Mouse (Mus musculus) liver, embryonic 16.5 days (tissue): ENCODE measurements around the gene Sat2. TPM values are rescaled to one million over a fixed set of nuclear protein-coding genes. Genes with fewer than 3 reads are reported as not detected.
A peak's percentile ranks its signal among the peaks of the same experiment; 100 is the strongest.

ENCODE experiments used
- ATAC-seq: fragments of 200-750 bp; cut with Nextera tagmentation; 2 replicates; pipeline ENCODE4 v1.8.0; 2017; ENCODE audit warnings: low read depth, mild to moderate bottlenecking, moderate number of reproducible peaks, moderate library complexity
- H3K27ac ChIP-seq: fragments of 300-500 bp; sonication (generic); 2 replicates; pipeline ENCODE4 v1.5.1; 2014; ENCODE audit warnings: mild to moderate bottlenecking, low read length
- H3K27me3 ChIP-seq: fragments of 300-500 bp; sonication (generic); 2 replicates; pipeline ENCODE4 v1.6.1; 2014; ENCODE audit warnings: low read depth, low read length, mixed read lengths; ENCODE audit not compliant: control insufficient read depth, insufficient read depth
- H3K36me3 ChIP-seq: fragments of 300-500 bp; sonication (generic); 2 replicates; pipeline ENCODE4 v1.6.1; 2014; ENCODE audit warnings: mild to moderate bottlenecking; ENCODE audit not compliant: control insufficient read depth, insufficient read depth
- H3K4me1 ChIP-seq: fragments of 300-500 bp; sonication (generic); 2 replicates; pipeline ENCODE4 v1.6.1; 2014; ENCODE audit warnings: low read depth, low read length, mixed read lengths; ENCODE audit not compliant: control insufficient read depth
- H3K4me2 ChIP-seq: fragments of 300-500 bp; sonication (generic); 2 replicates; pipeline ENCODE4 v1.6.1; 2014; ENCODE audit warnings: low read depth, low read length, mixed read lengths
- H3K4me3 ChIP-seq: fragments of 300-500 bp; sonication (generic); 2 replicates; pipeline ENCODE4 v1.5.1; 2014; ENCODE audit warnings: low read depth, mild to moderate bottlenecking, low read length
- H3K9ac ChIP-seq: fragments of 300-500 bp; sonication (generic); 2 replicates; pipeline ENCODE4 v1.6.1; 2014; ENCODE audit warnings: low read depth, low read length
- H3K9me3 ChIP-seq: fragments of 300-500 bp; sonication (generic); replicated peaks from 2 replicates; pipeline ENCODE4 v1.6.1; 2016; ENCODE audit warnings: low read length; ENCODE audit not compliant: control insufficient read depth
- WGBS: fragments of 180-500 bp; shearing (Covaris S2); extraction: QIAGEN DNeasy Blood & Tissue Kit; methylation state at CpG from one replicate; pipeline ENCODE4 v1.1.7; 2014; ENCODE audit not compliant: insufficient replicate concordance; 5-methylcytosine and 5-hydroxymethylcytosine counted together
- polyA plus RNA-seq: library from polyadenylated mRNA; unstranded; fragments of >200 nt; fragmentation: Nextera tagmentation; extraction: Ambion mirVana; gene quantifications from 2 replicates; pipeline ENCODE4 v1.2.1, GENCODE M21; 2015

The Sat2 gene
- polyA plus RNA-seq, 1 experiment from 2014 or later = 11.5 TPM

DNA sequence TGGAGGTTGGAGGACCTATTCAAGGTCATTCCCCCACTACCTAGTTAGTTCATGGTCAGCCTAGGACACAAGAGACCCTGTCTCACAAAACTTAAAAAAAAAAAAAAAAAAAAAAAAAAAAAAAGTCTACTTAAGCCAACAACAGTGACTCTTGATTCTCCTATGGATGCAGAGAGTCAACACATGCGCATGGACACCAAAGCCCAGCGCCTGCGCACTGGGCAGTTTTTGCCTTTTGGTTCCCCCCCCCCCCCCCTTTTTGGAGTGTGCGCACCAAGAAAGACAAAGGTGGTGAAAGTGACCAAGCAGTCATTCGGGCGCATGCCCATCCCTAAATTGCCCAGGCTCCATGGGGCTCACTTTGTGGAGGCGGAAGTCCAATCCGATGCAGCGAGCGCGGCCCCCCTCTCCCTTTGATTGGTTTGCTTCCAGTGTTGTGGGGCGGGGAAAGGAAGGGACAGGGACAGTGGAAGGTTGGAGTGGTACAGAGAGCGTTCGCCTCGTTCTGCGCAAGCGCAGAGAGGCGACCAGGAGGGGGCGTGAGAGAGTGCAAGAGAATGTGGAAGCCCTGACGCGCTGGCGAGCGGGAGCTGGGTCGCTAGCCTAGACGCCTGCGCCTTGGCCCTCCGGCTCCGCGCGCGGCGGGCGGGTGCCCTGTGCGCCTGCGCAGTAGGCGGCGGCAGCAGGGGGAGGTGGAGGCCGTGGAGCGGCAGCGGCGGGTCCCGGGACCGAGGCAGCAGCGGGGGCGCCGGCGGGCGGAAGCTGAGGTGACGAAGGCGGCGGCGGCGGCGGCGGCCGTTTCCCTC is 10.7 kb downstream of the Sat2 start, which contains the start of gene Fxr2:
Gene Fxr2 (plus strand): TSS at position 707 of the 806 bp plus-strand sequence.
- peaks cover 27% of the 10 kb centered on the region for H3K4me1 ChIP-seq
- peak within 1 kb of the TSS; percentile 95 for H3K27ac ChIP-seq

GRCm38 (mm10) chr11:69633128-69633866 is 11.5 kb downstream of the Sat2 start:
- Histone ChIP-seq H3K36me3 (no peaks in the 10 kb centered on the region), H3K4me2 (peak overlapping the region; percentile 86), H3K9ac (peak overlapping the region; percentile 98), H3K27me3 (no peaks in the 10 kb centered on the region), H3K4me1 (peaks cover 27% of the 10 kb centered on the region), H3K9me3 (no peaks in the 10 kb centered on the region), H3K27ac (peak overlapping the region; percentile 95), H3K4me3 (peak overlapping the region; percentile 94)
- peak; percentile 51 for ATAC-seq
- under 1% methylated on average over 38 of the region's 50 CpGs for WGBS

More for the DNA sequence above, 10.7 kb downstream of the Sat2 start, which contains the start of gene Fxr2:
- no peaks in the 10 kb centered on the region for H3K9me3 ChIP-seq
- ATAC-seq = peak; percentile 95
- no peaks in the 10 kb centered on the region for H3K27me3 ChIP-seq
- under 1% methylated on average over 46 of the region's 56 CpGs for WGBS
- peak within 1 kb of the TSS; percentile 86 for H3K4me2 ChIP-seq
- H3K36me3 ChIP-seq = no peaks in the 10 kb centered on the region
- peak within 1 kb of the TSS; percentile 98 for H3K9ac ChIP-seq
- H3K4me3 ChIP-seq = peak within 1 kb of the TSS; percentile 94

DNA sequence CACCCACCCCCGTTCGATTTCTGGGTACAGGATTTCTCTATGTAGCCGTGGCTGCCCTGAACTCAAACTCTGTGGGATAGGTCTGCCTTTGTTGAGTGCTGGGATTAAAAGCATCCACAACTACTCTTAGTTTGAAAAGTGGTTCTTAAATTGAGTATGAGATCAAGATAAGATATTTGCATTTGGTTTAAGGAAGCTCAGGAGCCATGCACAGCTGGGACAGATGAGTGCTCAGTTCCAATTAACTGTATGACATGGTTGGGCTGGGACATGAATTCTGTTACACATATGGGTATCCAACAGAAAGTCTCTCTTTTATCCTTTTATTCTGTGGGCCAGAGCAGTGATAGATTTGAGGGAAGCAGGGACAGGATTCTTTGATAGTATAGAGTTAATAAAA is 13.6 kb downstream of the Sat2 start:
- Histone ChIP-seq H3K4me2 (no peak overlapping the region), H3K9ac (no peak overlapping the region), H3K9me3 (no peaks in the 10 kb centered on the region), H3K4me3 (no peak overlapping the region), H3K27me3 (no peaks in the 10 kb centered on the region), H3K27ac (no peak overlapping the region), H3K4me1 (peaks cover 27% of the 10 kb centered on the region), H3K36me3 (peaks cover 5% of the 10 kb centered on the region)
- no peak for ATAC-seq
- 77% methylated on average over 3 of the region's 3 CpGs for WGBS

- Histone ChIP-seq H3K36me3 (peaks cover 71% of the 10 kb centered on the region), H3K9ac (no peak overlapping the region), H3K9me3 (no peaks in the 10 kb centered on the region), H3K27ac (no peak overlapping the region), H3K27me3 (no peaks in the 10 kb centered on the region), H3K4me2 (no peak overlapping the region), H3K4me1 (no peaks in the 10 kb centered on the region), H3K4me3 (no peak overlapping the region)
- 74% methylated on average over 5 of the region's 5 CpGs for WGBS
- peak; percentile 70 for ATAC-seq
These were observed 24.0 kb downstream of the Sat2 start for GRCm38 (mm10) chr11:69645860-69646259.

DNA sequence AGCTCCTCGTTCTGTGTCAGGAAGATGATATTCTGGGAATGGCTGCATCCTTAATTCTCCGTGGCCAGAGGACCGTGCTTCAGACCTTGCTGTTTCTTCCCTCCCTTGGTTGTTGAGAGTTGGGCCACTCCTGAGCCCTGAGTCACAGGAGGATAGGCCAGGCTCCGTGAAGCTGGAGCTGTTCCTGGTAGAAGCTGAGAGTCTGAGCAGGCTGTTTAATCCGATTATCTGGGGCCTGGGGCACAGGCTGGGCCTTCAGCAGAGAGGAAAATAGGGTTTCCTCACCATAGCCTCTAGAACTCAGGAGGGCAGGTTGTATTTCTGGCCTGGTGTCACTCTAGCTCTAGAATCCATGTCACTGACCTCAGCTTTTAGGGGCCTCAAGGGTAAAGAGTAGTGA is 31.6 kb downstream of the Sat2 start:
- 76% methylated on average over 5 of the region's 5 CpGs for WGBS
- H3K4me3 ChIP-seq = no peak overlapping the region
- H3K27me3 ChIP-seq = no peaks in the 10 kb centered on the region
- H3K9me3 ChIP-seq = no peaks in the 10 kb centered on the region
- no peak for ATAC-seq
- no peak overlapping the region for H3K4me2 ChIP-seq
- H3K36me3 ChIP-seq = peaks cover 42% of the 10 kb centered on the region
- H3K9ac ChIP-seq = no peak overlapping the region
- peaks cover 21% of the 10 kb centered on the region for H3K4me1 ChIP-seq
- no peak overlapping the region for H3K27ac ChIP-seq

DNA sequence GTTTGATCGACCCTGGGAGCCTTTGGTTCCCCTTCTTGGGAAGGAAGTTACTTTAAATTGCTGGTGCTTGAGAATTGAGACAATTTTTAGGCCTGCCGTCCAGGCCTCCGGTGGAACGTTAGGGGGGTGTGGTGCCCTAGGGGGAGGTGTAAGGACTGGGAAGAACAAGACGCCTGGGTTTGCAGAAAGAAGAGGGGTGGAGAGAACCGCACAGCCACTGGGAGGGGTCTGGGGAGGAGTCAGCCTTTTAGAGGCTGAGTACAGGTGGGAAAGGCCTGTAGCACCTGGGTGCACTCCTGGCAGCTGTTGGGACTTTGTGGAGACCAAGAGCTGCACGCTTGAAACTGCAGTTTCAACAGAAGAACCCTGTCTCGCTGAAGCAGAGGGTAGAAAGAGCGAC is 32.9 kb downstream of the Sat2 start:
- no peak for ATAC-seq
- 37% methylated on average over 9 of the region's 9 CpGs for WGBS
- H3K27ac ChIP-seq = 0 out of 2 replicates have a peak overlapping the region, but pooled peaks have one; percentile 8
- H3K36me3 ChIP-seq = peaks cover 35% of the 10 kb centered on the region
- no peak overlapping the region for H3K4me3 ChIP-seq
- no peaks in the 10 kb centered on the region for H3K27me3 ChIP-seq
- H3K4me1 ChIP-seq = peaks cover 21% of the 10 kb centered on the region
- H3K9me3 ChIP-seq = no peaks in the 10 kb centered on the region
- H3K9ac ChIP-seq = no peak overlapping the region
- no peak overlapping the region for H3K4me2 ChIP-seq

DNA sequence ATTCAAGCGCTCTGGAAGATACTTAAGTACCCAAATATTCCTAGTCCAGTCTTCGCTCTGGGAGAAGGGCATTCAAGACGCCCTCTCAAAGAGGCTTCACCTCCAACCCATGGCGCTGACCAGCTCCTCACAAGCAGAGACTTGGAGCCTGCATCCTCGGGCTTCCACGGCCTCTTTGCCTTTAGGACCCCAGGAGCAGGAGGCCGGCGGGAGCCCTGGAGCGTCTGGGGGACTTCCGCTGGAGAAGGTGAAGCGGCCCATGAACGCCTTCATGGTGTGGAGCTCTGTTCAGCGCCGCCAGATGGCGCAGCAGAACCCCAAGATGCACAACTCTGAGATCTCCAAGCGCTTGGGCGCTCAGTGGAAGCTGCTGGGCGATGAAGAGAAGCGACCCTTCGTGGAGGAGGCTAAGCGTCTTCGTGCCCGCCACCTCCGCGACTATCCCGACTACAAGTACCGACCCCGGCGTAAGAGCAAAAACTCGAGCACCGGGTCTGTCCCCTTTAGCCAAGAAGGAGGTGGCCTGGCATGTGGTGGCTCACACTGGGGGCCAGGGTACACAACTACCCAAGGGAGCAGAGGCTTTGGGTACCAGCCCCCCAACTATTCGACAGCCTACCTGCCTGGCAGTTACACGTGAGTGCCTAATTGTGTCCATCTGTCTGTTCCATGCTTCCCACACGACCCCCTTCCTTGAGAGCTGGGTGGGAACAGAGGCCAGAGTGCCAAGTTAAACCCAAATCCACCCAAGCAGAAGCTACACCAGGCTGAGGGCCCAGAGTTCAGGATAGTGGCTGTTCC is 33.6 kb downstream of the Sat2 start, which contains the start of gene Sox15:
Gene Sox15 (plus strand): TSS at position 51 of the 801 bp plus-strand sequence.
- 42% methylated on average over 34 of the region's 34 CpGs for WGBS
- H3K4me3 ChIP-seq = no peak within 1 kb of the TSS
- no peaks in the 10 kb centered on the region for H3K9me3 ChIP-seq
- H3K4me1 ChIP-seq = peaks cover 21% of the 10 kb centered on the region
- H3K27ac ChIP-seq = 0 out of 2 replicates have a peak within 1 kb of the TSS, but pooled peaks have one; percentile 8
- peaks cover 30% of the 10 kb centered on the region for H3K36me3 ChIP-seq
- no peaks in the 10 kb centered on the region for H3K27me3 ChIP-seq
- H3K4me2 ChIP-seq = no peak within 1 kb of the TSS
- peak; percentile 60 for ATAC-seq
- no peak within 1 kb of the TSS for H3K9ac ChIP-seq

- peaks cover 25% of the 10 kb centered on the region for H3K4me1 ChIP-seq
- WGBS = 82% methylated on average over 5 of the region's 5 CpGs
- no peak for ATAC-seq
- H3K4me3 ChIP-seq = no peak overlapping the region
- H3K9ac ChIP-seq = no peak overlapping the region
- peaks cover 24% of the 10 kb centered on the region for H3K36me3 ChIP-seq
- no peaks in the 10 kb centered on the region for H3K27me3 ChIP-seq
- no peak overlapping the region for H3K4me2 ChIP-seq
- H3K27ac ChIP-seq = no peak overlapping the region
- no peaks in the 10 kb centered on the region for H3K9me3 ChIP-seq
These were observed 34.2 kb downstream of the Sat2 start for GRCm38 (mm10) chr11:69656065-69656455.
